Mouse (Mus musculus) stomach, postnatal 0 days (tissue): ENCODE data around the gene 1700029I15Rik.

Experiments
- CTCF ChIP-seq: IDR thresholded peaks from 2 replicates; pipeline ENCODE4 v1.5.1; 2016; ENCODE audit warnings: antibody characterized with exemption, low read depth, mild to moderate bottlenecking, moderate library complexity
- EP300 ChIP-seq: optimal IDR thresholded peaks from 2 replicates; pipeline ENCODE3; 2016; ENCODE audit warnings: antibody characterized with exemption

DNA sequence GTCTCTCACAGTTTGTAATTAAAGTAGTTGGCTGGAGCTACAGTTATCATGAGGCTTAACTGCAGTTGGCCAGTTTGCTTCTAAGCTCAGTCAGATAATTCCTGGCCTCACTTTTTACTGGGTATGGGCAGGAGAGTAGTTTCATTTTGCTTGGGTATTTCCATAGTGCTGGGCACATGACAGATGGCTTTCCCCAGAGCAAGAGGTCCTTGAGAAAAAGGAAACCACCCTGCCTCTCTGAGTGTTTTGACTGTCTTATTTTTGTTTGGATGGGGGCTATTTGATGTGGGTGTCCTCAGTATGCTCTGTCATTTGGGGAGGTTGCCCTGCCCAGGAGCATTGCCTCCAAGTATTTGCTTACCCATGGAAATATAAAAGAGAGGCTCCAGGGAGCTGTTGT, 39.9 kb upstream of the 1700029I15Rik start:
- TF ChIP-seq CTCF (no peak), EP300 (no peak)
